Mouse (Mus musculus) subcutaneous adipose tissue, adult 2 months (tissue): ENCODE data around the gene Tac2. TPM values are rescaled to one million over a fixed set of nuclear protein-coding genes. Genes with fewer than 3 reads are reported as not detected.

ENCODE experiments used
- polyA plus RNA-seq: library from polyadenylated mRNA; depleted of rRNA; stranded (reverse); fragments of >200 nt; gene quantifications from 2 replicates; pipeline ENCODE4 v1.2.3, GENCODE M21; 2012; ENCODE audit warnings: low replicate concordance; rRNA removed

Tac2 gene
- polyA plus RNA-seq, result 0.35 TPM in 1 of 2 replicates, not detected in the other

GRCm38 (mm10) chr10:127724178-127724577 lies at the start of gene Tac2:
Gene Tac2, plus strand, starts transcription at chr10:127724478.

GRCm38 (mm10) chr10:127704766-127705220 lies 19.5 kb upstream of the Tac2 start, which contains the start of gene Myo1a:
Gene Myo1a, plus strand, starts transcription at chr10:127705170.

GRCm38 (mm10) chr10:127739083-127739660 lies 14.9 kb downstream of the Tac2 start, which contains the start of gene Zbtb39:
Gene Zbtb39, plus strand, starts transcription at chr10:127739538.

GRCm38 (mm10) chr10:127751548-127751947 lies 27.3 kb downstream of the Tac2 start, which contains the start of gene Gpr182:
Gene Gpr182, minus strand, starts transcription at chr10:127751732.

GRCm38 (mm10) chr10:127759181-127760110 lies 35.2 kb downstream of the Tac2 start, which contains the start of the genes Rdh1 and Rdh16f1:
Gene Rdh1, plus strand, starts transcription at chr10:127759721.
Gene Rdh16f1, plus strand, starts transcription at chr10:127759787.

GRCm38 (mm10) chr10:127776011-127776410 lies 51.7 kb downstream of the Tac2 start, which contains the start of gene Rdh9:
Gene Rdh9, plus strand, starts transcription at chr10:127776386.

Other genes with a start within 250 kb of the Tac2 start
- 2.0 and 5.6 TPM in 2 replicates for gene Stac3, start 222.8 kb upstream of the Tac2 start, polyA plus RNA-seq
- gene Ndufa4l2, start 209.5 kb upstream of the Tac2 start, polyA plus RNA-seq, result 51.9 and 59.2 TPM in 2 replicates
- 40.8 and 93.7 TPM in 2 replicates for gene Shmt2, start 202.0 kb upstream of the Tac2 start, polyA plus RNA-seq
- gene Nxph4, start 189.9 kb upstream of the Tac2 start, polyA plus RNA-seq, result 0.09 and 0.36 TPM in 2 replicates
- gene Lrp1, start 103.3 kb upstream of the Tac2 start, polyA plus RNA-seq, result 237 and 318 TPM in 2 replicates
- gene Stat6, start 81.5 kb upstream of the Tac2 start, polyA plus RNA-seq, result 111 and 133 TPM in 2 replicates
- gene Nemp1, start 57.6 kb upstream of the Tac2 start, polyA plus RNA-seq, result 2.8 and 5.3 TPM in 2 replicates
- 15.5 and 48.9 TPM in 2 replicates for gene Nab2, start 55.9 kb upstream of the Tac2 start, polyA plus RNA-seq
- gene Myo1a, start 19.3 kb upstream of the Tac2 start, polyA plus RNA-seq, result 0.10 and 0.33 TPM in 2 replicates
- 5.9 and 12.6 TPM in 2 replicates for gene Zbtb39, start 15.1 kb downstream of the Tac2 start, polyA plus RNA-seq
- gene Gpr182, start 27.3 kb downstream of the Tac2 start, polyA plus RNA-seq, result 2.8 and 13.7 TPM in 2 replicates
- 0.03 and 3.0 TPM in 2 replicates for gene Rdh1, start 35.2 kb downstream of the Tac2 start, polyA plus RNA-seq
- gene Rdh16f1, start 35.3 kb downstream of the Tac2 start, polyA plus RNA-seq, result 4.2 TPM in 1 of 2 replicates, not detected in the other
- 0.11 TPM in 1 of 2 replicates, not detected in the other for gene Rdh9, start 51.9 kb downstream of the Tac2 start, polyA plus RNA-seq
- gene Rdh16, start 76.7 kb downstream of the Tac2 start, polyA plus RNA-seq, result 0.12 TPM in 1 of 2 replicates, not detected in the other
- not detected in 2 replicates for gene Rdh19, start 125.5 kb downstream of the Tac2 start, polyA plus RNA-seq
- gene Rdh16f2, start 142.0 kb downstream of the Tac2 start, polyA plus RNA-seq, result 0.13 TPM in 1 of 2 replicates, not detected in the other
- 0.58 TPM in 1 of 2 replicates, not detected in the other for gene Rdh7, start 164.3 kb downstream of the Tac2 start, polyA plus RNA-seq
- gene Sdr9c7, start 174.0 kb downstream of the Tac2 start, polyA plus RNA-seq, result not detected in 2 replicates